In the genomic region with DNA sequence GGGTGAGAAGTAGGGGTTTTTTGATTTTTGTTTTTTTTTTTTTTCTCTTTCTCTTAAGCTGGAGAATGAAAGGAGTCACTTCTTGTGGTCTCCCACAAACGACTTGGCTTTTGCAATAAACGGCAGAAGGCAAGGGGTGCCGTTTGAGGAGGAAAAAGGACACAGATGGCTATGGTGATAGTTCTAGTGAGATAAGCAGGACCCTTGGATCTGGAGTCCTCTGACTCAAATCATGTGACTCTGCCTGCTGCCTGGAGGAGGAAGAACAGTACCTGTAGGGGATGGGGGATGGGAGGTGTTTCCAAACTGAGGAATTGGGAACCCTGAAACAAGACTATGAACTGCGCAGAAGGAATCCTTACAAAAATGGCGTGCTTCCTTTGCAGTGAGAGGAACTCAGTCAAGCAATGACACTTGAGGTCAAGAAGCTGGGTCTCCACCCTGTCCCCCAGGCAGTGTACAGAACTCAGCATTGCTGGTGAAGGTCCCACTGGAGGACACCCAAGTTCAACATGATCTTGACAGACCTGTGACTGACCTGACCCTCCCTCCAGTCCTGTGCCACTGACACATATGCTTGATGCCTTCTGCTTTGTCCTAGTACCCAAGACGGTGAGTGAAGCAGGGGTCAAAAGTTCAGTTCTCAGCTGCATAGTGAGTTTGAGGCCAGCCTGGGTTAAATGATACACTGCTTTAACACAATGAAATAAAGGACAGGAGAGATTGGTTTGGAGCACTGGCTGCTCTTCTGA, we compare ENCODE assay signal across 8 mouse cellular contexts. TPM values are rescaled to one million over a fixed set of nuclear protein-coding genes. Genes with fewer than 3 reads are reported as not detected.
DNase-seq lines count a peak whose midpoint lies in the region; ATAC-seq and TF ChIP-seq lines count a peak whose summit lies in the region.

No protein-coding gene starts in this region.

- H3K4me2 ChIP-seq in hindbrain, embryonic 16.5 days (ENCODE audit: low read length): peak overlapping the region; percentile 89
- H3K4me2 ChIP-seq in midbrain, embryonic 14.5 days (ENCODE audit: low read length): peak overlapping the region; percentile 77

- intact Hi-C loops in left cerebral cortex, adult 2 months (cut with DNase I): no loop called here
- intact Hi-C loops in left cerebral cortex, postnatal 25 days (cut with DNase I): loop anchor here (2.0 kb wide), 1 partner anchor 55 kb away; no protein-coding TSS in a partner anchor

- H3K9me3 ChIP-seq in hindbrain, embryonic 16.5 days (ENCODE audit: control insufficient read depth, low read length): no peaks in the 10 kb centered on the region
- no peaks in the 10 kb centered on the region for H3K9me3 ChIP-seq in midbrain, embryonic 14.5 days (ENCODE audit: control insufficient read depth, low read length)

- no peaks in the 10 kb centered on the region for H3K4me1 ChIP-seq in cortical plate, adult 2 months (ENCODE audit: control insufficient read depth, insufficient read depth, low read length)
- H3K4me1 ChIP-seq in hindbrain, embryonic 16.5 days (ENCODE audit: control insufficient read depth, insufficient read depth, low read depth, low read length): peaks cover 25% of the 10 kb centered on the region
- H3K4me1 ChIP-seq in midbrain, embryonic 14.5 days (ENCODE audit: control insufficient read depth, insufficient read depth, low read length): peaks cover 22% of the 10 kb centered on the region

- no peaks in the 10 kb centered on the region for H3K27me3 ChIP-seq in hindbrain, embryonic 16.5 days (replicated peaks; ENCODE audit: control insufficient read depth, insufficient read depth, low read length)
- H3K27me3 ChIP-seq in midbrain, embryonic 14.5 days (ENCODE audit: control insufficient read depth, insufficient read depth, low read length): no peaks in the 10 kb centered on the region

- H3K36me3 ChIP-seq in hindbrain, embryonic 16.5 days (ENCODE audit: control insufficient read depth, insufficient read depth, low read length): peaks cover 18% of the 10 kb centered on the region
- H3K36me3 ChIP-seq in midbrain, embryonic 14.5 days (ENCODE audit: control insufficient read depth, insufficient read depth, low read length): peaks cover 26% of the 10 kb centered on the region

- TF ChIP-seq CTCF in left cerebral cortex, adult 2 months (IDR thresholded peaks at IDR 0.05): no peak
- TF ChIP-seq CTCF in cortical plate, adult 2 months (IDR thresholded peaks at IDR 0.05; ENCODE audit: extremely low read depth, insufficient read depth, low read length): no peak

- peak overlapping the region; percentile 71; the same call in 1 of the 2 replicates for H3K27ac ChIP-seq in left cerebral cortex, adult 2 months
- H3K27ac ChIP-seq in cortical plate, adult 2 months (ENCODE audit: insufficient read depth, low read length): no peak overlapping the region
- peak overlapping the region; percentile 88 for H3K27ac ChIP-seq in hindbrain, embryonic 16.5 days (ENCODE audit: low read depth, low read length)
- H3K27ac ChIP-seq in midbrain, embryonic 14.5 days (replicated peaks; ENCODE audit: low read depth, low read length): peak overlapping the region; percentile 82

- TF ChIP-seq POLR2A in cortical plate, adult 2 months (IDR thresholded peaks at IDR 0.05; ENCODE audit: extremely low read depth, insufficient read depth, low read length): no peak

- 45% methylated on average over 6 of the region's 6 CpGs for WGBS in hindbrain, embryonic 16.5 days
- WGBS in midbrain, embryonic 14.5 days: 57% methylated on average over 6 of the region's 6 CpGs

- peak overlapping the region; percentile 51 for H3K4me3 ChIP-seq in left cerebral cortex, adult 2 months
- peak overlapping the region; percentile 86; the same call in 1 of the 2 replicates for H3K4me3 ChIP-seq in cortical plate, adult 2 months (ENCODE audit: insufficient read depth, low read length)
- peak overlapping the region; percentile 84 for H3K4me3 ChIP-seq in hindbrain, embryonic 16.5 days (ENCODE audit: low read length)
- peak overlapping the region; percentile 97 for H3K4me3 ChIP-seq in midbrain, embryonic 14.5 days (replicated peaks; ENCODE audit: low read depth, low read length)

- peak overlapping the region; percentile 80 for H3K9ac ChIP-seq in hindbrain, embryonic 16.5 days (ENCODE audit: low read depth, low read length)
- peak overlapping the region; percentile 70 for H3K9ac ChIP-seq in midbrain, embryonic 14.5 days (replicated peaks; ENCODE audit: low read length)

- DNase-seq in left cerebral cortex, adult 2 months (ENCODE audit: extremely low spot score in 1 of 2, low spot score in 2 of 2): no peak
- DNase-seq in left cerebral cortex, postnatal 25 days (ENCODE audit: low spot score in 2 of 2): no peak
- no peak for DNase-seq in midbrain, embryonic 14.5 days
- DNase-seq in urinary bladder, postnatal 14 days (ENCODE audit: low spot score): no peak
- DNase-seq in adrenal gland, adult 2 months: no peak
- no peak for DNase-seq in layer of hippocampus, postnatal 14 days (ENCODE audit: low spot score in 2 of 2)

- no peak for ATAC-seq in hindbrain, embryonic 16.5 days
- no peak for ATAC-seq in midbrain, embryonic 14.5 days (ENCODE audit: low FRiP score, low TSS enrichment)

RNA-seq across cellular contexts. Expression of a gene that starts 1.1 kb away (rescaled TPM):
- 100 to 1,000 TPM; 459 to 496 TPM for total RNA-seq in left cerebral cortex, adult 2 months (2021)
- 100 to 1,000 TPM; 562 to 564 TPM for total RNA-seq in left cerebral cortex, postnatal 25 days (2021)
- polyA plus RNA-seq in cortical plate, adult 2 months (2012; rRNA removed): 437 and 467 TPM in 2 replicates
- polyA plus RNA-seq in hindbrain, embryonic 16.5 days (2015; fragmentation: Nextera tagmentation; extraction: Ambion mirVana): 743 and 792 TPM in 2 replicates
- polyA plus RNA-seq in midbrain, embryonic 14.5 days (2014; fragmentation: Nextera tagmentation; extraction: Ambion mirVana): 434 and 525 TPM in 2 replicates
- total RNA-seq in adrenal gland, adult 2 months (2021): 100 to 1,000 TPM; 684 to 730 TPM
- 88.2 and 91.2 TPM in 2 replicates for polyA plus RNA-seq in adrenal gland, adult 2 months (2012; rRNA removed)
- total RNA-seq in layer of hippocampus, postnatal 14 days (2021): 100 to 1,000 TPM; 453 to 590 TPM

RNA-seq across cellular contexts. Expression of a gene that starts 7.4 kb away (rescaled TPM):
- 10 to 100 TPM; 77.7 to 77.8 TPM for total RNA-seq in left cerebral cortex, adult 2 months (2021)
- total RNA-seq in left cerebral cortex, postnatal 25 days (2021): 10 to 100 TPM; 67.8 to 73.7 TPM
- 84.7 and 85.9 TPM in 2 replicates for polyA plus RNA-seq in cortical plate, adult 2 months (2012; rRNA removed)
- polyA plus RNA-seq in hindbrain, embryonic 16.5 days (2015; fragmentation: Nextera tagmentation; extraction: Ambion mirVana): 78.2 and 95.4 TPM in 2 replicates
- polyA plus RNA-seq in midbrain, embryonic 14.5 days (2014; fragmentation: Nextera tagmentation; extraction: Ambion mirVana): 83.4 and 84.3 TPM in 2 replicates
- 100 to 1,000 TPM; 122 to 141 TPM for total RNA-seq in adrenal gland, adult 2 months (2021)
- 128 and 131 TPM in 2 replicates for polyA plus RNA-seq in adrenal gland, adult 2 months (2012; rRNA removed)
- 10 to 100 TPM; 59.4 to 64.8 TPM for total RNA-seq in layer of hippocampus, postnatal 14 days (2021)

RNA-seq across cellular contexts. Expression of a gene that starts 8.9 kb away (rescaled TPM):
- 10 to 100 TPM; 49.8 to 50.1 TPM for total RNA-seq in left cerebral cortex, adult 2 months (2021)
- 10 to 100 TPM; 42.5 to 46.0 TPM for total RNA-seq in left cerebral cortex, postnatal 25 days (2021)
- 58.7 and 60.4 TPM in 2 replicates for polyA plus RNA-seq in cortical plate, adult 2 months (2012; rRNA removed)
- polyA plus RNA-seq in hindbrain, embryonic 16.5 days (2015; fragmentation: Nextera tagmentation; extraction: Ambion mirVana): 112 and 114 TPM in 2 replicates
- polyA plus RNA-seq in midbrain, embryonic 14.5 days (2014; fragmentation: Nextera tagmentation; extraction: Ambion mirVana): 95.6 and 111 TPM in 2 replicates
- 10 to 100 TPM; 61.6 to 69.3 TPM for total RNA-seq in adrenal gland, adult 2 months (2021)
- 45.3 and 51.4 TPM in 2 replicates for polyA plus RNA-seq in adrenal gland, adult 2 months (2012; rRNA removed)
- total RNA-seq in layer of hippocampus, postnatal 14 days (2021): 10 to 100 TPM; 55.3 to 58.4 TPM

RNA-seq across cellular contexts. Expression of a gene that starts 16.5 kb away (rescaled TPM):
- 10 to 100 TPM; 23.9 to 25.8 TPM for total RNA-seq in left cerebral cortex, adult 2 months (2021)
- 10 to 100 TPM; 23.4 to 24.7 TPM for total RNA-seq in left cerebral cortex, postnatal 25 days (2021)
- polyA plus RNA-seq in cortical plate, adult 2 months (2012; rRNA removed): 26.0 and 31.2 TPM in 2 replicates
- polyA plus RNA-seq in hindbrain, embryonic 16.5 days (2015; fragmentation: Nextera tagmentation; extraction: Ambion mirVana): 40.6 and 40.7 TPM in 2 replicates
- 32.7 and 35.8 TPM in 2 replicates for polyA plus RNA-seq in midbrain, embryonic 14.5 days (2014; fragmentation: Nextera tagmentation; extraction: Ambion mirVana)
- 10 to 100 TPM; 72.6 to 74.9 TPM for total RNA-seq in adrenal gland, adult 2 months (2021)
- 141 and 196 TPM in 2 replicates for polyA plus RNA-seq in adrenal gland, adult 2 months (2012; rRNA removed)
- total RNA-seq in layer of hippocampus, postnatal 14 days (2021): 10 to 100 TPM; 19.4 to 20.4 TPM

RNA-seq across cellular contexts. Expression of a gene that starts 24.1 kb away (rescaled TPM):
- 1 to 10 TPM; 7.8 to 8.0 TPM for total RNA-seq in left cerebral cortex, adult 2 months (2021)
- 1 to 10 TPM; 6.4 to 6.5 TPM for total RNA-seq in left cerebral cortex, postnatal 25 days (2021)
- 3.7 and 4.2 TPM in 2 replicates for polyA plus RNA-seq in cortical plate, adult 2 months (2012; rRNA removed)
- 38.1 and 46.6 TPM in 2 replicates for polyA plus RNA-seq in hindbrain, embryonic 16.5 days (2015; fragmentation: Nextera tagmentation; extraction: Ambion mirVana)
- 17.4 and 27.4 TPM in 2 replicates for polyA plus RNA-seq in midbrain, embryonic 14.5 days (2014; fragmentation: Nextera tagmentation; extraction: Ambion mirVana)
- total RNA-seq in adrenal gland, adult 2 months (2021): 1 to 10 TPM; 8.0 to 8.7 TPM
- 0.80 and 2.1 TPM in 2 replicates for polyA plus RNA-seq in adrenal gland, adult 2 months (2012; rRNA removed)
- 10 to 100 TPM; 21.4 to 24.5 TPM for total RNA-seq in layer of hippocampus, postnatal 14 days (2021)
